Comparison of ENCODE assay signal across 8 mouse cellular contexts in the genomic region with DNA sequence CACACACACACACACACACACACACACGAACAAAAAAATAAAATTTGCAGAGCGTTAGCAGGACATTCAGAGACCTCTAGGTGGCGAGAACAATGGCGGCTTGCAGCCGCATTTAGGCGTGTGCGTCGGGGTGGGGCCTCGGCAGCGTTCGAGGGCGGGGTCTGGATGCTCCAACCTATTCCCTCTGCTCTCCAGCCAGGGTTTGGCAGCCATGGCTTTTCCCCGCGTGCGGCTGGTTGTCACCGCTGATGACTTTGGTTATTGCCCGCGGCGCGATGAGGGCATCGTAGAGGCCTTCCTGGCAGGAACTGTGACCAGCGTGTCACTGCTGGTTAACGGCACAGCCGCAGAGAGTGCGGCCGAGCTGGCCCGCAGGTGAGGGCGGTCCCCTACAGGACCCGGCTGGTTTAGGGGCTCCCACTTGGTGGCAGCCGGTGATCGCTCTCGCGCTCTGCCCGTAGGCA. TPM values are rescaled to one million over a fixed set of nuclear protein-coding genes. Genes with fewer than 3 reads are reported as not detected.
DNase-seq lines count a peak whose midpoint lies in the region; ATAC-seq and TF ChIP-seq lines count a peak whose summit lies in the region.

A gene (minus strand): TSS at position 458 of the 464 bp plus-strand sequence.

- DNase-seq in adipocyte (ENCODE audit: low spot score): peak; percentile 90
- DNase-seq in gastrocnemius, adult 2 months: peak; percentile 85
- peak; percentile 95 for DNase-seq in hindbrain, postnatal 0 days (ENCODE audit: low spot score)
- peak; percentile 72 to 82 for DNase-seq in left cerebral cortex, adult 18-20 months (ENCODE audit: low spot score in 2 of 2)
- DNase-seq in lung, postnatal 4 days: peak; percentile 86 to 87
- peak; percentile 93 for DNase-seq in retina, postnatal 1 day
- DNase-seq in thymus, postnatal 4 days: peak; percentile 84

- intact Hi-C loops in gastrocnemius, adult 2 months (cut with DNase I): loop anchor here (5.0 kb wide), 1 partner anchor 60 kb away; a partner anchor contains a TSS

- ATAC-seq in common myeloid progenitor, adult 5-6 weeks (replicated peaks; ENCODE audit: low read depth, poor library complexity, severe bottlenecking): peak; percentile 91
- ATAC-seq in hindbrain, postnatal 0 days: peak; percentile 89

- peak within 1 kb of the TSS; percentile 63 for H3K9ac ChIP-seq in hindbrain, postnatal 0 days (replicated peaks; ENCODE audit: low read length)

- peak within 1 kb of the TSS; percentile 82 for H3K4me3 ChIP-seq in gastrocnemius, adult 2 months
- peak within 1 kb of the TSS; percentile 64 for H3K4me3 ChIP-seq in hindbrain, postnatal 0 days (ENCODE audit: low read length)

- peak within 1 kb of the TSS; percentile 92 for H3K4me2 ChIP-seq in hindbrain, postnatal 0 days (ENCODE audit: low read depth, low read length)

- H3K4me1 ChIP-seq in hindbrain, postnatal 0 days (ENCODE audit: insufficient read depth, low read length): peaks cover 5% of the 10 kb centered on the region; the same call in 1 of the 2 replicates

- H3K27me3 ChIP-seq in hindbrain, postnatal 0 days (ENCODE audit: insufficient read depth, low read length): no peaks in the 10 kb centered on the region

- no peaks in the 10 kb centered on the region for H3K9me3 ChIP-seq in hindbrain, postnatal 0 days (ENCODE audit: low read length)

- no peak within 1 kb of the TSS; the same call in 1 of the 2 replicates for H3K27ac ChIP-seq in gastrocnemius, adult 2 months
- peak within 1 kb of the TSS; percentile 74 for H3K27ac ChIP-seq in hindbrain, postnatal 0 days

- peak; percentile 49 for TF ChIP-seq CTCF in gastrocnemius, adult 2 months (IDR thresholded peaks at IDR 0.05)
- TF ChIP-seq CTCF in hindbrain, postnatal 0 days (IDR thresholded peaks at IDR 0.05; ENCODE audit: low read depth): peak; percentile 75

- WGBS in hindbrain, postnatal 0 days: 0% methylated on average over 28 of the region's 34 CpGs

- H3K36me3 ChIP-seq in hindbrain, postnatal 0 days (ENCODE audit: insufficient read depth, low read length): no peaks in the 10 kb centered on the region

RNA-seq across cellular contexts. Expression of the gene that starts here (rescaled TPM):
- 1.6 and 4.5 TPM in 2 replicates for total RNA-seq in common myeloid progenitor, adult 5-6 weeks (2017)
- total RNA-seq in gastrocnemius, adult 2 months (2021): under 1 TPM in 1 of 2 experiments, not detected in 1; 0.11 TPM
- total RNA-seq in hindbrain, postnatal 0 days (2014; rRNA removed): 7.2 and 8.8 TPM in 2 replicates
- 2.8 and 3.5 TPM in 2 replicates for polyA plus RNA-seq in hindbrain, postnatal 0 days (2015; fragmentation: Nextera tagmentation; extraction: Ambion mirVana)
- 1 to 10 TPM; 1.6 to 4.4 TPM for total RNA-seq in left cerebral cortex, adult 18-20 months (2021)

Comparison
In these comparisons a context has a peak if more than half of its experiments do, and no peak if none do; other contexts are left out.
1. Peak in DNase-seq and H3K4me3 ChIP-seq in gastrocnemius, adult 2 months; RNA of the gene not detected or under 1 TPM.